Mouse (Mus musculus) kidney, embryonic 15.5 days (tissue): Measurements from ENCODE around the gene Ube4b. TPM values are rescaled to one million over a fixed set of nuclear protein-coding genes. Genes with fewer than 3 reads are reported as not detected.

Experiments
- ATAC-seq: fragments of 200-750 bp; cut with Nextera tagmentation; replicated peaks from 2 replicates; pipeline ENCODE4 v1.8.0; 2017; ENCODE audit warnings: moderate TSS enrichment; ENCODE audit not compliant: low FRiP score
- H3K27ac ChIP-seq: fragments of 300-500 bp; sonication (generic); 2 replicates; pipeline ENCODE4 v1.5.1; 2015; ENCODE audit warnings: mild to moderate bottlenecking, inconsistent platforms
- H3K27me3 ChIP-seq: fragments of 300-500 bp; sonication (generic); 2 replicates; pipeline ENCODE4 v1.6.1; 2015; ENCODE audit warnings: inconsistent platforms
- H3K36me3 ChIP-seq: fragments of 300-500 bp; sonication (generic); 2 replicates; pipeline ENCODE4 v1.6.1; 2015; ENCODE audit warnings: inconsistent platforms
- H3K4me1 ChIP-seq: fragments of 300-500 bp; sonication (generic); 2 replicates; pipeline ENCODE4 v1.6.1; 2015; ENCODE audit warnings: inconsistent platforms
- H3K4me2 ChIP-seq: fragments of 300-500 bp; sonication (generic); 2 replicates; pipeline ENCODE4 v1.6.1; 2015; ENCODE audit warnings: moderate library complexity, mild to moderate bottlenecking, inconsistent platforms
- H3K4me3 ChIP-seq: fragments of 300-500 bp; sonication (generic); replicated peaks from 2 replicates; pipeline ENCODE4 v1.5.1; 2015; ENCODE audit warnings: mild to moderate bottlenecking, inconsistent platforms
- H3K9ac ChIP-seq: fragments of 300-500 bp; sonication (generic); 2 replicates; pipeline ENCODE4 v1.6.1; 2015; ENCODE audit warnings: mild to moderate bottlenecking, inconsistent platforms
- H3K9me3 ChIP-seq: fragments of 300-500 bp; sonication (generic); replicated peaks from 2 replicates; pipeline ENCODE4 v1.6.1; 2016; ENCODE audit warnings: inconsistent platforms
- WGBS: fragments of 180-500 bp; shearing (Covaris S2); methylation state at CpG from one replicate; pipeline ENCODE4 v1.1.7; 2015; ENCODE audit warnings: mixed read lengths; 5-methylcytosine and 5-hydroxymethylcytosine counted together
- polyA plus RNA-seq: library from polyadenylated mRNA; unstranded; fragments of >200 nt; fragmentation: Nextera tagmentation; extraction: Ambion mirVana; gene quantifications from 2 replicates; pipeline ENCODE4 v1.2.1, GENCODE M21; 2015

Ube4b gene
- polyA plus RNA-seq, 1 experiment from 2014 or later, result 49.6 TPM

DNA sequence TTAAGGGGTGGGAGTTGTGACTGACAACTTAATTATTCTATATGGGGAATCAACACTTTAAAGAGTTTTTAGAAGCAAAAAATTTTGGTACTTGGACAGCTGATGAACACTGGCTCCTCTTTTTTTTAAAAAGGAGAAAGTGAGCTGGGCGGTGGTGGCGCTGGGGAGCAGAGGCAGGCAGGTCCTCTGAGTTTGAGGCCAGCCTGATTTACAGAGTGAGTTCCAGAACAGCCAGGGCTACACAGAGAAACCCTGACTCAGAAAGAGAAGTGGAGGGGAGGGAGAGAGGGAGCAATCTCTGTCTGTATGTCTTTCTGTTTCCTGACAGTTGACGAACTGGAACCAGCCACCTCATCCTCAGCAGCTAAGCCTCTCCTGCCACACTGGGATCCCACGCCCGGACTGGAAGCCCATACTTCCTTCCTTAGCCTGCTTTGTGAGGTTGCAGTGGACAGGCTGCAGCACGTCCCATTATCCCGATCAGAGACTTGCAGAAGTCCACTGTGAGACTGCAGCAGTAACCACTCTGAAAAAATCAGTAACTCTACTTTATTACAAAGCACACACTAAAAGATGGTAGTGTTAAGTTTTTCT, 136.3 kb downstream of the Ube4b start:
- Histone ChIP-seq H3K4me2 (no peak overlapping the region), H3K27ac (no peak overlapping the region), H3K27me3 (no peaks in the 10 kb centered on the region), H3K9me3 (no peaks in the 10 kb centered on the region), H3K9ac (no peak overlapping the region), H3K36me3 (peaks cover 23% of the 10 kb centered on the region), H3K4me3 (no peak overlapping the region), H3K4me1 (peaks cover 15% of the 10 kb centered on the region)
- WGBS, result 85% methylated on average over 7 of the region's 7 CpGs
- ATAC-seq, result no peak

DNA sequence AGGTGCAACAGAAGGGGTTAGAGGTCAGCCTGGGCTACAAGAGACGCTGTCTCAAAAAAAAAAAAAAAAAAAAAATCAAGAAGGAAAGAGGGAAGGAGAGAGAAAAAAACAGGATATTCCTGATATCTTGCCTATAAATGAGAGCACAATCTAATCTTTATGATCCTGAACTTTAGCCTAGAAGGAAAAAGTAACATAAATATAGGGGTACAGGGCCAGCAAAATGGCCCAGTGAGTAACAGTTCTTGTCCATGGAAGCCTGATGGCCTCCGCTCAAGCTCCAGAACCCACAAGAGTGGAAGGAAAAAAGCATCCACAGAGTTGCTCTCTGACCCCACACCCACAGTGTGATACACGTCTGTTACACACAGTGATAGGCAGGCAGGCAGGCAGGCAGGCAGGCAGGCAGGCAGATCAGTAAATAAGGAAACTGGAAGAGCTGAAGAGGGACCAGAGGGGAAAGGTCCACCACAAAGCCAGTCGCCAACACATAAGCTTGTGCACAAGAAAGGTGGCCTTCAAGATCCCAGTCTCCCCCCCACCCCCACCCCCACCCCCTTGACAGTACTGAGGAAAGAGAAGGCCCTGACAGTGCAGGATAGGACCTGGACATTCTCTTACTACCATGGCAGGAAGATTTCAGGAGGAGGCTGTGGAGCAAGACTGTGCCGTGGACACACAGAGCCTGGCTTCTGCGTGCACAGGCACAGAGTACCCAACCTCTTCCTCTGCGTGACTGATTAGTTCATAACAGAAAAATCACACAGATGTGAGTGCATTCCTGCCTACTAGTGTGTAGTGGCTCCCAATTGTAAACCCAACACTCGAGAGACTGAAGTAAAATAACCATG, 140.0 kb downstream of the Ube4b start:
- Histone ChIP-seq H3K4me1 (peaks cover 7% of the 10 kb centered on the region; the same call in 1 of the 2 replicates), H3K9ac (no peak overlapping the region), H3K9me3 (no peaks in the 10 kb centered on the region), H3K4me2 (no peak overlapping the region), H3K4me3 (no peak overlapping the region), H3K27ac (no peak overlapping the region), H3K36me3 (peaks cover 23% of the 10 kb centered on the region), H3K27me3 (no peaks in the 10 kb centered on the region)
- 76% methylated on average over 8 of the region's 8 CpGs for WGBS
- ATAC-seq, result no peak

DNA sequence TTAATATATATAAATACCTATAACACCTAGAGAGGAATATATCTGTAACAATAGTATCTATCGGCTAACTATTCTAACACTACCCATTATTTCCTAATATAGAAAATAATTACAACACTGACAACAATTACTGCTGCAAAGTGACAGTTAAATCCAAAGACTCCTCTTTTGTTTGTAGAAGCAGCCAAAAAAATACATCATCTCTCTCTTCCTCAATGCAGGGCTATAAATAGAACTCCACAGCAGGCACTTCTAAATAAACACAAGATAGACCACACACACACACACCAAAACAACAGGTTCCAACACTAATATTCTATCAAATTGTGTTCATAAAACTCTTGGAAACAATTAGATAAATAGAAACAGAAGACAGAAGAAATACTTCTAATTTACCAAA, 140.9 kb downstream of the Ube4b start:
- Histone ChIP-seq H3K27me3 (no peaks in the 10 kb centered on the region), H3K4me3 (no peak overlapping the region), H3K36me3 (peaks cover 17% of the 10 kb centered on the region), H3K27ac (no peak overlapping the region), H3K4me1 (peaks cover 7% of the 10 kb centered on the region; the same call in 1 of the 2 replicates), H3K9me3 (no peaks in the 10 kb centered on the region), H3K9ac (no peak overlapping the region), H3K4me2 (no peak overlapping the region)
- ATAC-seq, result no peak
- WGBS, result 82% methylated on average over 1 of the region's 1 CpGs

DNA sequence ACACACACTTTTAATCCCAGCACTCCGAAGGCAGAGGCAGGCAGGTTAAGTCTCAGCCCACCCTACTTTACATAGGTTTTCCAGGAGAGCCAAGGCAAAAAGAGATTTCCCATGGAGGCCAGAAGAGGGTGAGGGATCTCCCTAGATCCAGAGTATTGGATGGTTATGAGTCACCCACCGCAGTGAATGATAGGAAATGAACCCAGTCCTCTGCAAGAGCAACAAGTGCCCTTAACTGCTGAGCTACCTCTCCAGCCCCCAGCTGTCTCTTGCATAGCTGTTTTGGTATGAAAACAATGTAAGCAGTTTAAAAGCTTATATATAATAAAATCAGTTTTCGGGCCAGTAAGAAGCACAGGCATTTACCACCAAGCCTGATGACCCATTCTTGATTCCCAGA, 143.5 kb downstream of the Ube4b start:
- WGBS, result 79% methylated on average over 3 of the region's 3 CpGs
- no peaks in the 10 kb centered on the region for H3K36me3 ChIP-seq
- peaks cover 7% of the 10 kb centered on the region for H3K4me1 ChIP-seq
- no peaks in the 10 kb centered on the region for H3K9me3 ChIP-seq
- H3K27me3 ChIP-seq, result no peaks in the 10 kb centered on the region
- H3K4me3 ChIP-seq, result no peak overlapping the region
- H3K27ac ChIP-seq, result no peak overlapping the region
- no peak overlapping the region for H3K4me2 ChIP-seq
- no peak for ATAC-seq
- H3K9ac ChIP-seq, result no peak overlapping the region

DNA sequence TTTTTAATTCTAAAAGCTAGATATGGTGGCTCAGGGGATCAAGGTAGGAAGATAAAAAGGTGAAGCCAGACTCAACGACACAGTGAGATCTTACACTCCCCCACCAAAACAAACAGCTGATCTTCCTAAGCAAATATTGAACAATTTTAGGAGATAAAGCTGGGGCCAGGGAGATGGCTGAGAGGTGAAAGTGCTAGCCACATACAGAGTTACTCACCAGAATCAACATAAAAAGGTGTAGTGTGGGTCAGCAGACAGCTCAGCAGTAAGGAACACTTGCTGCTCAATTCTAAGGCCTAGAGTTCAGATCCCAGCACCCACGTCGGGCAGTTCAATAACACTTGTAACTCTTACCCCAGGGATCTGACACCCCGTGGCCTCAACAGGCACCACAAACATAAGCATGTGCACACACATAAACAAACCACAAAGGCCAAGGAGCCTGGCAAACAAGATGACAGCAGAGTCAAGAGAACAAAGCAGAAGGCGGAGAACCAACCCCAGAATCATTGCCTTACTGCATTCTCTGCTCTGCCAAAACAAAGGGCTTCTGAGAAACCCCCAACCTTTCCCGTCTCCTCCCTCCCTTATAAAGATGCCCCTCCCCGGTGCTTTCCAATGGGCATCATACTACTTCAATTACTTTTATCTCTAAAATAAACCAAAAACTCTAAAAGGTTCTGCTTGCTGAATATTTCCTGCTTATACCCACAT, 144.4 kb downstream of the Ube4b start:
- no peak for ATAC-seq
- 68% methylated on average over 7 of the region's 7 CpGs for WGBS
- Histone ChIP-seq H3K4me3 (no peak overlapping the region), H3K9ac (no peak overlapping the region), H3K4me1 (peaks cover 14% of the 10 kb centered on the region), H3K27ac (no peak overlapping the region), H3K27me3 (no peaks in the 10 kb centered on the region), H3K4me2 (no peak overlapping the region), H3K9me3 (no peaks in the 10 kb centered on the region), H3K36me3 (no peaks in the 10 kb centered on the region)

Other genes starting within 250 kb of the Ube4b start
- gene Kif1b, start 119.1 kb downstream of the Ube4b start, polyA plus RNA-seq, result 31.1 and 31.3 TPM in 2 replicates
- gene Rbp7, start 28.2 kb upstream of the Ube4b start, polyA plus RNA-seq, result 0.77 and 0.90 TPM in 2 replicates
- gene Tmem274, start 50.6 kb upstream of the Ube4b start, polyA plus RNA-seq, result 0.45 TPM in 1 of 2 replicates, not detected in the other
- gene Nmnat1, start 58.5 kb upstream of the Ube4b start, polyA plus RNA-seq, result 13.7 TPM in 2 replicates
- 47.1 and 49.3 TPM in 2 replicates for gene Lzic, start 58.5 kb upstream of the Ube4b start, polyA plus RNA-seq
- 62.1 and 64.8 TPM in 2 replicates for gene Ctnnbip1, start 91.5 kb upstream of the Ube4b start, polyA plus RNA-seq
- gene Clstn1, start 159.7 kb upstream of the Ube4b start, polyA plus RNA-seq, result 36.7 and 41.8 TPM in 2 replicates